Mouse (Mus musculus) intestine, embryonic 16.5 days (tissue): ENCODE data around the gene F11. TPM values are rescaled to one million over a fixed set of nuclear protein-coding genes. Genes with fewer than 3 reads are reported as not detected.
A peak's percentile ranks its signal among the peaks of the same experiment; 100 is the strongest.

Experiments used
- ATAC-seq: fragments of 200-750 bp; cut with Nextera tagmentation; 2 replicates; pipeline ENCODE4 v1.8.0; 2017; ENCODE audit warnings: moderate TSS enrichment, moderate library complexity
- H3K27ac ChIP-seq: fragments of 300-500 bp; sonication (generic); 2 replicates; pipeline ENCODE4 v1.5.1; 2014; ENCODE audit warnings: mild to moderate bottlenecking, low read length
- H3K27me3 ChIP-seq: fragments of 300-500 bp; sonication (generic); replicated peaks from 2 replicates; pipeline ENCODE4 v1.6.1; 2014; ENCODE audit warnings: low read length, control low read depth, mixed read lengths; ENCODE audit not compliant: control insufficient read depth, insufficient read depth
- H3K36me3 ChIP-seq: fragments of 300-500 bp; sonication (generic); 2 replicates; pipeline ENCODE4 v1.6.1; 2014; ENCODE audit warnings: low read length, control low read depth; ENCODE audit not compliant: control insufficient read depth, insufficient read depth
- H3K4me1 ChIP-seq: fragments of 300-500 bp; sonication (generic); 2 replicates; pipeline ENCODE4 v1.6.1; 2014; ENCODE audit warnings: low read length, control low read depth, mixed read lengths; ENCODE audit not compliant: control insufficient read depth, insufficient read depth
- H3K4me2 ChIP-seq: fragments of 300-500 bp; sonication (generic); 2 replicates; pipeline ENCODE4 v1.6.1; 2014; ENCODE audit warnings: low read depth, low read length, control low read depth
- H3K4me3 ChIP-seq: fragments of 300-500 bp; sonication (generic); 2 replicates; pipeline ENCODE4 v1.5.1; 2014; ENCODE audit warnings: mild to moderate bottlenecking, low read length
- H3K9ac ChIP-seq: fragments of 300-500 bp; sonication (generic); 2 replicates; pipeline ENCODE4 v1.6.1; 2014; ENCODE audit warnings: low read depth, low read length
- H3K9me3 ChIP-seq: fragments of 300-500 bp; sonication (generic); 2 replicates; pipeline ENCODE4 v1.6.1; 2016; ENCODE audit warnings: low read length, control low read depth; ENCODE audit not compliant: control insufficient read depth
- WGBS: fragments of 180-500 bp; shearing (Covaris S2); extraction: QIAGEN DNeasy Blood & Tissue Kit; methylation state at CpG from one replicate; pipeline ENCODE4 v1.1.7; 2014; 5-methylcytosine and 5-hydroxymethylcytosine counted together
- polyA plus RNA-seq: library from polyadenylated mRNA; unstranded; fragments of >200 nt; fragmentation: Nextera tagmentation; extraction: Ambion mirVana; gene quantifications from 2 replicates; pipeline ENCODE4 v1.2.1, GENCODE M21; 2015

The F11 gene
- polyA plus RNA-seq, 1 experiment from 2014 or later, result 0.72 TPM

DNA sequence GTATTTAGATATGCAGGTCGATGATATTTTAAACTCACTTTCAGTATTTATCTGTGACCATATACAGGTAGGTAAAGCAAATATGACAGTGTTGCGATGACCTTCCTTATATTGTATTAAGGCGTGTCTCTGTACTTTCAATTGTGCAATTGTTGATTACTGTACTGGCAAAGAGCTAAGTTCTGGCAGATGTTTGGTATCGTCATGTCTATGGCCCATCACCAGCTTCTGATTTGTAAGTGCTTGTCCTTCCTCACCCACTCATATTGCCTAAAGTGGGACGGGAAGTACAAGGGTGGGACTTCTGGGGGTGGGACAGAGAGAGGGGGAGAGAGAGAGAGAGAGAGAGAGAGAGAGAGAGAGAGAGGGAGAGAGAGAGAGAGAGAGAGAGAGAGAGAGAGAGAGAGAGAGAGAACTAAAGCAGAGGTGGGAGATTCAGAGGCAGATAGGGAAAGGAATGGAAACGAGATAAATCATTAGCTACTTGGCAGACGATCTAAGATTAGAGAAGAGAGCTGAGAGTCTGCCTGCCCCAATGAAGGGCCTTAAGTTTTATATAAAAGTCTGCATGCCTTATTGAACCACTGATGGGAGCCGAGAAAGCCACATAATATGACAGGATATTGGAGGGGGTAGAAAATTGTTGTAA lies 7.5 kb downstream of the F11 start:
- no peak for ATAC-seq
- Histone ChIP-seq H3K4me2 (no peak overlapping the region), H3K9me3 (no peaks in the 10 kb centered on the region), H3K4me1 (no peaks in the 10 kb centered on the region), H3K4me3 (no peak overlapping the region), H3K27ac (no peak overlapping the region), H3K27me3 (no peaks in the 10 kb centered on the region), H3K36me3 (no peaks in the 10 kb centered on the region), H3K9ac (no peak overlapping the region)
- WGBS, result 70% methylated on average over 8 of the region's 8 CpGs

DNA sequence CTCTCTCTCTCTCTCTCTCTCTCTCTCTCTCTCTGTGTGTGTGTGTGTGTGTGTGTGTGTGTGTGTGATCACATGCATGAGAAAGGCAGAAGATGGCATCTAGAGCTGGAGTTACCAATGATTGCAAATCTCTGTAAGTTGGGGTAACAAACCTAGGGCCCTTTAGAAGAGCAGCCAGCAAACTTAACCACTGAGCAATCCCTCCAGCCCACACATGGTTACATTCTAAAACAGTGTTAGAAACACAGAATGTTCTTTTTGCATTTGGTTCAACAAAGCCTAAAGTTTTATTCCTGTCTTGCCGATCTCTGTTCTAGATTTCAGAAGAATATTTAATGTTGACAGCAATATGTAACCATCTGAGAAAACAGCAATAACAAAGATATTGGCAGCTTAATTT lies 8.2 kb downstream of the F11 start:
- Histone ChIP-seq H3K9me3 (no peaks in the 10 kb centered on the region), H3K9ac (no peak overlapping the region), H3K36me3 (no peaks in the 10 kb centered on the region), H3K27ac (no peak overlapping the region), H3K4me3 (no peak overlapping the region), H3K27me3 (no peaks in the 10 kb centered on the region), H3K4me2 (no peak overlapping the region), H3K4me1 (no peaks in the 10 kb centered on the region)
- WGBS, result 96% methylated on average over 1 of the region's 1 CpGs
- ATAC-seq, result no peak

DNA sequence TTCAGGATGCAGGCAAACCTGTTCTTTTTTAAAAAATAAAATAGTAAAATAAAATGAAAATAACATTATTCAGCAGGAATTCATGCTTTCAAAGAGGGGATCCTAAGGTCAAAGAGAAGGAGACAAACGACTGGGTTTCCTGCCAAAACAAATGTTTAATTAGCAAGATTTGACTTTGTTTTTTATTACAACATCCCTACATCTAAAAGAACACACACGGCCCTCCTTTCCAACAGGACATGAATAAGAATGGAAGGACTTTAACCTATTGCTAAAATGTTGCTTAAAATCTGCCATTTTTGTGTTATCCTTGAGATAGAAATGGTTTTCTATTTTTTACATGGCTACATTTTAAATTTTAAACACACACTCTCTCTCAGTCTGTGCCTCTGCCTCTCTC lies 8.7 kb downstream of the F11 start:
- Histone ChIP-seq H3K4me2 (no peak overlapping the region), H3K9me3 (no peaks in the 10 kb centered on the region), H3K4me3 (no peak overlapping the region), H3K9ac (no peak overlapping the region), H3K27ac (no peak overlapping the region), H3K27me3 (no peaks in the 10 kb centered on the region), H3K4me1 (no peaks in the 10 kb centered on the region), H3K36me3 (no peaks in the 10 kb centered on the region)
- 46% methylated on average over 2 of the region's 2 CpGs for WGBS
- no peak for ATAC-seq

DNA sequence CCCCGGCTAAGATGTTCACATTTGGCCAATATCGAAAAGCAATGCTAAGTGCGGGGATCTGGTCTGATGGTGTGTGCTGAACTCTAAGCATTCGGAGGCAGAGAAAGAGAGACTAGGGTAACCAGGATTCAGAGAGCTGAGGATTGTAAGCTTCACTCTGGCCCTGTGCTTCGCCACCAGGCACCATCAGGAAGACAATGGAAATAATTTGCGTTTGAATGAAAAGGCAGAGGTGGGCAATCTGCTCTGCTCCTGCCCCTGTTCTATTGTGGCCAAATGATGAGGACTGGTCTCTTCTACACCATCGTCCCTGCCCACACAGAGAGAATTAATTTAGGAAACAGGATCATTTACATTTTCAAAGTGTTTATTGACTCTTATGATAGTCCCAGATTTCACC lies 15.5 kb downstream of the F11 start:
- Histone ChIP-seq H3K4me3 (no peak overlapping the region), H3K36me3 (no peaks in the 10 kb centered on the region), H3K9me3 (no peaks in the 10 kb centered on the region), H3K27ac (no peak overlapping the region), H3K27me3 (no peaks in the 10 kb centered on the region), H3K9ac (no peak overlapping the region), H3K4me1 (no peaks in the 10 kb centered on the region), H3K4me2 (no peak overlapping the region)
- ATAC-seq, result no peak
- 67% methylated on average over 7 of the region's 7 CpGs for WGBS

DNA sequence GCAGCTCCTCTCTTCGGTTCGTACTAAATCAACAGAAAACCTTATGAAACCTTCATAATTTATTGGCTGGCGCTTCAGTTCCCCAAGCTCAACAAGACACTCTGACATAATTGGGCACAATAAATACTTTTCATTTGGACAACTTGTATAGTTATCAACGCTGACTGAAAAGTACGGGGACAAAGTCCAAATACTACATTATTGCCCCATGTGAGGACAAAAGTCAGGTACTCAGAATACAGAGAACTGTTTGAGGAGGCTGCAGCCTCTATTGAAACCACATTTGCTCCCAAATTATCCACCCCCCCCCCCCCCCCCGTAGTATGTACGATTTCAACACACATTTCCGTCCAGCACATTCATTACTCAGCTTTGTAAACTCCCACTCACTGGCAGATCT lies 22.5 kb downstream of the F11 start:
- no peak overlapping the region for H3K4me2 ChIP-seq
- WGBS, result 52% methylated on average over 8 of the region's 8 CpGs
- no peaks in the 10 kb centered on the region for H3K36me3 ChIP-seq
- H3K9ac ChIP-seq, result no peak overlapping the region
- H3K4me3 ChIP-seq, result no peak overlapping the region
- no peaks in the 10 kb centered on the region for H3K4me1 ChIP-seq
- no peaks in the 10 kb centered on the region for H3K9me3 ChIP-seq
- H3K27ac ChIP-seq, result no peak overlapping the region
- H3K27me3 ChIP-seq, result no peaks in the 10 kb centered on the region
- peak; percentile 80 for ATAC-seq

DNA sequence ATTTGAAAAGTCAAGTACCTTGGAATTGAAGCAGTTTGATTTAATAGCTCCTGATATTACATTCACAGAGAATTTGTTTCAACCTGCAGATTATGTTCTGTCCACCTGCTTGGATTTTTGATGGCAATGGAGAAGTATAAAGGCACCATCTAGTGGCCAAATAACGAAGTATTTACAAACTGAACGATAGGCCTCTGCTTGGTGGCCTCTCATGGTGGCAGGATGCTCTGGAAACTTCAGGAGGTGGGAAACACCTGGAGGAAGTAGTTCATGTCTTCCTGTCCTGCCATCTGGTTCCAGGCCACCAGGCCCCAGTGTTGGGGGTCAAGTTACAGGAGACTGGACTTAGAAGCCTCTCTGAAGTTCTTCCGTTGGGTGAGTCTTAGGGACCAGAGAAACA lies 23.5 kb downstream of the F11 start:
- H3K36me3 ChIP-seq, result no peaks in the 10 kb centered on the region
- no peak overlapping the region for H3K4me3 ChIP-seq
- no peak overlapping the region for H3K27ac ChIP-seq
- no peaks in the 10 kb centered on the region for H3K9me3 ChIP-seq
- H3K4me1 ChIP-seq, result no peaks in the 10 kb centered on the region
- no peak overlapping the region for H3K4me2 ChIP-seq
- peak; percentile 25; the same call in 1 of the 2 replicates for ATAC-seq
- no peak overlapping the region for H3K9ac ChIP-seq
- WGBS, result 24% methylated on average over 3 of the region's 3 CpGs
- H3K27me3 ChIP-seq, result no peaks in the 10 kb centered on the region

DNA sequence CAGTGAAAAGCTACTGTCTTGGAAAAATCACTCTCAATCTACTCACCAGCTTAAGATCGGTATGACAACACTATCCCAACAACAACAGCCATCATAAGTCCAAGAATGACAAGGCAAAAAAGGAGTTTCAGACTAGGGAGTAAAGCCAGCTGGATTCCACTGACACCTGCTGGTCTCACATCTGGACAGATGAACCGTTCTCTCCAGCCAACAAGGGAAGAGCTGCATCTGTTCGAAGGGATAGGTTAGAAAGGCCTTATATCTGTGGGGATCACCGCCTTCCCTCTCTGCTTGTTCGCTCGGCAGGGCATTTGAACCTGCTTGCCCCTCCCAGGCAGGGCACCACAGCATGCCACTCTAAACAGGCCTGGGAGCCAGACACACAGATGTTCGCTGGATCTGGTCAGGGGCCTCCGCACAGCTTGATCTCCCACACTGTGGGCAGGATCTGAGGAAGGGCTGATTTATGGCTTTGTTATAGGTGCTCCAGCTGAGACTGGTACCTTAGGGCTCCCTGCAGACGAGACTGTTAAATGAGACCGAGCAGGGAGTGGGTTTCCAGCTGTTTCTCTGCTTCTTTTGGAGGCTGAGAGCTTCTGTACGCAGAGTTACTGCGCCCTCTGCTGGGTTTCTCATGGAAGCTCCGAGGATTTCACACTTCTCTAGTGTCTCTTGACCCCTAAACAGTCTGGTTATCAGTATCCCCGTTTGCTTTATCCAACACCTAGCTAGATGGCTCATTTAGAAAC lies 25.5 kb downstream of the F11 start:
- Histone ChIP-seq H3K4me3 (no peak overlapping the region), H3K9me3 (no peaks in the 10 kb centered on the region), H3K36me3 (no peaks in the 10 kb centered on the region), H3K9ac (no peak overlapping the region), H3K27ac (no peak overlapping the region), H3K4me2 (no peak overlapping the region), H3K4me1 (no peaks in the 10 kb centered on the region), H3K27me3 (no peaks in the 10 kb centered on the region)
- ATAC-seq, result peak; percentile 51
- WGBS, result 25% methylated on average over 14 of the region's 14 CpGs

DNA sequence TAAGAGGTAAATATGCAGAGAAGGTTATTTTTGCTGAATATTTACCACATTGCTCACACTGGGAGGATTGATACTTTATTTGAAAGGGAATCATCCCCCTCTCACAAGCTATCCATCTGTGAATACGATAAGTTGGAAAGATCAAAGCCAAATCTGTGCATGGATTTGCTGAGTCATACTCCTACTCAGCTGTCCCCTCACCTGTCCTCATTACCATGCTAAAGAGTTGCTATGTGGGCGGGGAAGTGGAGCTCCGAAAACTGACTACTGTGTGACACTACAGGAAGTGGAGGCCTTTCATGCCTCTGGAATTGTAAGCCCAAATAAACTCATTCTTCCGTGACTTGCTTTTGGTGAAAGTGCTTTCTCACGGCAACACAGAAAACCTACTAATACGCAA lies 26.6 kb downstream of the F11 start:
- no peak overlapping the region for H3K4me2 ChIP-seq
- H3K27ac ChIP-seq, result no peak overlapping the region
- H3K9ac ChIP-seq, result no peak overlapping the region
- 86% methylated on average over 6 of the region's 6 CpGs for WGBS
- H3K4me3 ChIP-seq, result no peak overlapping the region
- no peaks in the 10 kb centered on the region for H3K27me3 ChIP-seq
- H3K36me3 ChIP-seq, result no peaks in the 10 kb centered on the region
- no peaks in the 10 kb centered on the region for H3K4me1 ChIP-seq
- no peaks in the 10 kb centered on the region for H3K9me3 ChIP-seq
- no peak for ATAC-seq

DNA sequence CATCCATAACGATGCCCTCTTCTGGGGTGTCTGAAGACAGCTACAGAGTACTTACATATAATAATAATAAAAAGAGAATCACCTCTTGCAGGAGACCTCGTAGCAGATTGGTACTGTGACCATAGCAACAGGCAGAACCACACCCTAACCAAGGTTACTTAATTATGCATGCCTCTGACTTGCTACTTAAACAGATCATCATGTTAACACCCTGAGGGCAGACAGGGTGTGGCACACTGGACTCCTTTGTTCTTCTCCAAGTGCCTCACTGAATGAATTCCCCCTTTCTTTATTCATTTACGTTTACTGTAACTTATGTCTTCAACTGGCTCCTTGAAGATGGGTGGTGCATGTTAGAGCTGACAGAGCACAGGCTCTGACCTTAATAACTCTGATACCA lies 28.6 kb downstream of the F11 start:
- ATAC-seq, result no peak
- Histone ChIP-seq H3K27ac (no peak overlapping the region), H3K36me3 (no peaks in the 10 kb centered on the region), H3K27me3 (no peaks in the 10 kb centered on the region), H3K4me2 (no peak overlapping the region), H3K9me3 (no peaks in the 10 kb centered on the region), H3K4me3 (no peak overlapping the region), H3K9ac (no peak overlapping the region), H3K4me1 (no peaks in the 10 kb centered on the region)
- 58% methylated on average over 3 of the region's 3 CpGs for WGBS

DNA sequence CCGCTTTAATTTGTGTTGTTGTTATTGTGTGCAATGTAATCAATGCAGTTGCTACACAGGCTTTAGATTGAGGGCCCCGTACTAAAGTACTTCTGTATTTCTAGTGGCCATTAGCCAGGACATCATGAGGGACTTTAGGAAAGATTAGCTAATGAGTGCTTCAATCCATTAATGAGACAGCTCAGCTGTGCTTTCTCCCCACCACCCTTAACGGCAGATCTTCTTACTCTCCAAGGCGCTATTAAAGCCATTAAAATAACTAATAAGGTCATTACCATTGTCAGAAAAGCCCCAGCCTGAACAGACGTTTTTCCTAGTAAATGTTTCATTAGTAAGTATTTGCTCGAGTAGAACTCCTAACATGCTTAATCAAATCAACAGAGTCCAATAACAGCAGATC lies 59.4 kb downstream of the F11 start:
- 62% methylated on average over 6 of the region's 6 CpGs for WGBS
- Histone ChIP-seq H3K4me3 (no peak overlapping the region), H3K4me2 (no peak overlapping the region), H3K9me3 (no peaks in the 10 kb centered on the region), H3K9ac (no peak overlapping the region), H3K4me1 (no peaks in the 10 kb centered on the region), H3K36me3 (no peaks in the 10 kb centered on the region), H3K27me3 (no peaks in the 10 kb centered on the region), H3K27ac (no peak overlapping the region)
- ATAC-seq, result no peak
